Mouse (Mus musculus) activated CD4-positive, CD25-positive, alpha-beta regulatory T cell, adult 9 weeks (primary cell): ENCODE measurements around the gene Clba1. TPM values are rescaled to one million over a fixed set of nuclear protein-coding genes. Genes with fewer than 3 reads are reported as not detected.

Experiments
- polyA plus RNA-seq: library from polyadenylated mRNA; unstranded; fragments of 100-300 nt; shearing (Covaris generic); gene quantifications from one replicate; pipeline ENCODE4 v1.2.1, GENCODE M21; 2017

The Clba1 gene
- polyA plus RNA-seq, result not detected

GRCm38 (mm10) chr12:112808587-112809364 is at the start of gene Clba1:
TSS of gene Clba1 (plus strand) at chr12:112808937.

GRCm38 (mm10) chr12:112760154-112760926 is 48.4 kb upstream of the Clba1 start, which contains the start of gene Pld4:
TSS of gene Pld4 (plus strand) at chr12:112760655.

GRCm38 (mm10) chr12:112801864-112802846 is 6.6 kb upstream of the Clba1 start, which contains the start of gene Ahnak2:
TSS of gene Ahnak2 (minus strand) at chr12:112802657.

GRCm38 (mm10) chr12:112829244-112829864 is 20.6 kb downstream of the Clba1 start, which contains the start of gene Cdca4:
TSS of gene Cdca4 (minus strand) at chr12:112829423.

Other genes starting within 250 kb of the Clba1 start
- 12.1 TPM for gene Inf2, start 220.2 kb upstream of the Clba1 start, polyA plus RNA-seq
- 1.9 TPM for gene Adssl1, start 188.9 kb upstream of the Clba1 start, polyA plus RNA-seq
- 44.5 TPM for gene Siva1, start 164.3 kb upstream of the Clba1 start, polyA plus RNA-seq
- gene Akt1, start 134.1 kb upstream of the Clba1 start, polyA plus RNA-seq, result 8.0 TPM
- 1.7 TPM for gene Zbtb42, start 130.1 kb upstream of the Clba1 start, polyA plus RNA-seq
- gene Cep170b, start 88.5 kb upstream of the Clba1 start, polyA plus RNA-seq, result 2.6 TPM
- gene Pld4, start 48.3 kb upstream of the Clba1 start, polyA plus RNA-seq, result 5.2 TPM
- not detected for gene Ahnak2, start 6.3 kb upstream of the Clba1 start, polyA plus RNA-seq
- gene Cdca4, start 20.5 kb downstream of the Clba1 start, polyA plus RNA-seq, result 89.7 TPM
- 32.9 TPM for gene Gpr132, start 59.3 kb downstream of the Clba1 start, polyA plus RNA-seq
- gene Jag2, start 120.8 kb downstream of the Clba1 start, polyA plus RNA-seq, result 1.0 TPM
- gene Nudt14, start 133.2 kb downstream of the Clba1 start, polyA plus RNA-seq, result 48.1 TPM
- 7.9 TPM for gene Btbd6, start 167.5 kb downstream of the Clba1 start, polyA plus RNA-seq
- 17.5 TPM for gene Brf1, start 191.8 kb downstream of the Clba1 start, polyA plus RNA-seq
- 3.6 TPM for gene Pacs2, start 205.6 kb downstream of the Clba1 start, polyA plus RNA-seq